Comparison of ENCODE assay signal across 9 mouse cellular contexts in genomic region chr17:28876821-28877220, GRCm38 (mm10). TPM values are rescaled to one million over a fixed set of nuclear protein-coding genes. Genes with fewer than 3 reads are reported as not detected.
DNase-seq lines count a peak whose midpoint lies in the region; ATAC-seq and TF ChIP-seq lines count a peak whose summit lies in the region.
"Had no signal": no experiment of that assay in that cellular context is flagged by ENCODE, and none has a peak within 500 bp of the region (broad histone marks: within the 10 kb centered on the region; RNA-seq: fewer than 3 reads in every experiment).

No protein-coding gene starts in this region.

- H3K36me3 ChIP-seq in forebrain, embryonic 10.5 days (replicated peaks) = no peaks in the 10 kb centered on the region
- no peaks in the 10 kb centered on the region for H3K36me3 ChIP-seq in forebrain, embryonic 16.5 days (ENCODE audit: control insufficient read depth, insufficient read depth)
- H3K36me3 ChIP-seq in midbrain, embryonic 11.5 days (ENCODE audit: control insufficient read depth, insufficient read depth, low read length) = no peaks in the 10 kb centered on the region
- H3K36me3 ChIP-seq in midbrain, embryonic 16.5 days (ENCODE audit: control insufficient read depth, insufficient read depth, low read length) = no peaks in the 10 kb centered on the region
- no peaks in the 10 kb centered on the region for H3K36me3 ChIP-seq in heart, embryonic 15.5 days
- no peaks in the 10 kb centered on the region for H3K36me3 ChIP-seq in liver, embryonic 12.5 days
- no peaks in the 10 kb centered on the region for H3K36me3 ChIP-seq in testis, adult 2 months (ENCODE audit: control insufficient read depth, insufficient read depth, low read length)

- H3K4me2 ChIP-seq in forebrain, embryonic 16.5 days (ENCODE audit: low read length) = no peak overlapping the region
- H3K4me2 ChIP-seq in midbrain, embryonic 11.5 days = peak overlapping the region; percentile 27
- no peak overlapping the region for H3K4me2 ChIP-seq in midbrain, embryonic 16.5 days (ENCODE audit: low read length)
- peak overlapping the region; percentile 16; the same call in 1 of the 2 replicates for H3K4me2 ChIP-seq in heart, embryonic 15.5 days
- peak overlapping the region; percentile 31 for H3K4me2 ChIP-seq in liver, embryonic 12.5 days

- TF ChIP-seq CTCF in testis, adult 2 months (IDR thresholded peaks at IDR 0.05; ENCODE audit: control insufficient read depth, insufficient read depth, insufficient replicate concordance, low read depth, low read length) = peak; percentile 51; the same call in 1 of the 2 replicates

- 0 out of 2 replicates have a peak overlapping the region, but pooled peaks have one; percentile 20 for H3K27ac ChIP-seq in forebrain, embryonic 10.5 days
- no peak overlapping the region for H3K27ac ChIP-seq in forebrain, embryonic 16.5 days (ENCODE audit: low read length)
- no peak overlapping the region for H3K27ac ChIP-seq in midbrain, embryonic 11.5 days (ENCODE audit: low read depth, low read length)
- H3K27ac ChIP-seq in midbrain, embryonic 16.5 days (ENCODE audit: low read length) = no peak overlapping the region
- no peak overlapping the region for H3K27ac ChIP-seq in heart, embryonic 15.5 days
- no peak overlapping the region for H3K27ac ChIP-seq in liver, embryonic 12.5 days
- no peak overlapping the region for H3K27ac ChIP-seq in testis, adult 2 months (ENCODE audit: control insufficient read depth, insufficient read depth, low read depth, low read length)

- peak overlapping the region; percentile 30 for H3K4me3 ChIP-seq in forebrain, embryonic 10.5 days
- H3K4me3 ChIP-seq in forebrain, embryonic 16.5 days (replicated peaks; ENCODE audit: low read length) = no peak overlapping the region
- H3K4me3 ChIP-seq in midbrain, embryonic 11.5 days (ENCODE audit: low read depth, low read length) = no peak overlapping the region
- H3K4me3 ChIP-seq in midbrain, embryonic 16.5 days (ENCODE audit: low read depth, low read length) = no peak overlapping the region
- H3K4me3 ChIP-seq in heart, embryonic 15.5 days = no peak overlapping the region
- H3K4me3 ChIP-seq in liver, embryonic 12.5 days = no peak overlapping the region
- H3K4me3 ChIP-seq in testis, adult 2 months (ENCODE audit: control insufficient read depth, low read depth, low read length) = peak overlapping the region; percentile 40; the same call in 1 of the 2 replicates

- WGBS in forebrain, embryonic 10.5 days = 16% methylated on average over 19 of the region's 19 CpGs
- 14% methylated on average over 19 of the region's 19 CpGs for WGBS in forebrain, embryonic 16.5 days
- WGBS in midbrain, embryonic 11.5 days = 16% methylated on average over 19 of the region's 19 CpGs
- WGBS in midbrain, embryonic 16.5 days = 15% methylated on average over 19 of the region's 19 CpGs
- WGBS in heart, embryonic 15.5 days = 19% methylated on average over 19 of the region's 19 CpGs
- 16% methylated on average over 19 of the region's 19 CpGs for WGBS in liver, embryonic 12.5 days (ENCODE audit: insufficient replicate concordance)

- DNase-seq in forebrain, embryonic 10.5 days (ENCODE audit: extremely low spot score, low spot score) = peak; percentile 39
- DNase-seq in midbrain, embryonic 11.5 days (ENCODE audit: low spot score, missing footprints) = peak; percentile 90
- DNase-seq in spleen, postnatal 36 days (ENCODE audit: low spot score in 2 of 2) = no peak

- no peak for ATAC-seq in forebrain, embryonic 16.5 days
- ATAC-seq in midbrain, embryonic 11.5 days (ENCODE audit: low FRiP score) = no peak
- ATAC-seq in midbrain, embryonic 16.5 days = no peak
- no peak for ATAC-seq in heart, embryonic 15.5 days (replicated peaks; ENCODE audit: insufficient number of reproducible peaks, insufficient read depth, low FRiP score, low read depth)
- no peak for ATAC-seq in liver, embryonic 12.5 days

- peaks cover 21% of the 10 kb centered on the region for H3K4me1 ChIP-seq in forebrain, embryonic 10.5 days
- peaks cover 14% of the 10 kb centered on the region for H3K4me1 ChIP-seq in forebrain, embryonic 16.5 days (replicated peaks; ENCODE audit: control insufficient read depth, insufficient read depth, low read length)
- H3K4me1 ChIP-seq in midbrain, embryonic 11.5 days (ENCODE audit: control insufficient read depth, insufficient read depth, low read length) = no peaks in the 10 kb centered on the region
- peaks cover 4% of the 10 kb centered on the region; the same call in 1 of the 2 replicates for H3K4me1 ChIP-seq in midbrain, embryonic 16.5 days (ENCODE audit: control insufficient read depth, insufficient read depth, low read length)
- peaks cover 21% of the 10 kb centered on the region for H3K4me1 ChIP-seq in heart, embryonic 15.5 days (replicated peaks)
- H3K4me1 ChIP-seq in liver, embryonic 12.5 days = peaks cover 21% of the 10 kb centered on the region
- peaks cover 14% of the 10 kb centered on the region for H3K4me1 ChIP-seq in testis, adult 2 months (ENCODE audit: control insufficient read depth, insufficient read depth, low read length)

- H3K9ac ChIP-seq in forebrain, embryonic 16.5 days (replicated peaks; ENCODE audit: low read depth, low read length) = no peak overlapping the region
- H3K9ac ChIP-seq in midbrain, embryonic 11.5 days (ENCODE audit: low read length) = peak overlapping the region; percentile 5; the same call in 1 of the 2 replicates
- no peak overlapping the region for H3K9ac ChIP-seq in midbrain, embryonic 16.5 days (ENCODE audit: low read depth, low read length)
- H3K9ac ChIP-seq in heart, embryonic 15.5 days = 0 out of 2 replicates have a peak overlapping the region, but pooled peaks have one; percentile 19
- no peak overlapping the region for H3K9ac ChIP-seq in liver, embryonic 12.5 days

- TF ChIP-seq POLR2A in testis, adult 2 months (IDR thresholded peaks at IDR 0.05; ENCODE audit: control insufficient read depth, low read depth, low read length) = no peak

- H3K9me3 ChIP-seq in forebrain, embryonic 10.5 days = no peaks in the 10 kb centered on the region
- H3K9me3 ChIP-seq in forebrain, embryonic 16.5 days (ENCODE audit: control insufficient read depth, low read length) = no peaks in the 10 kb centered on the region
- no peaks in the 10 kb centered on the region for H3K9me3 ChIP-seq in midbrain, embryonic 11.5 days (ENCODE audit: control insufficient read depth, low read length)
- no peaks in the 10 kb centered on the region for H3K9me3 ChIP-seq in midbrain, embryonic 16.5 days (replicated peaks; ENCODE audit: control insufficient read depth, low read length, poor library complexity, severe bottlenecking)
- H3K9me3 ChIP-seq in heart, embryonic 15.5 days (replicated peaks) = no peaks in the 10 kb centered on the region
- H3K9me3 ChIP-seq in liver, embryonic 12.5 days (replicated peaks) = no peaks in the 10 kb centered on the region

- H3K27me3 ChIP-seq in forebrain, embryonic 10.5 days (ENCODE audit: poor library complexity, severe bottlenecking) = peaks cover 43% of the 10 kb centered on the region
- no peaks in the 10 kb centered on the region for H3K27me3 ChIP-seq in forebrain, embryonic 16.5 days (replicated peaks; ENCODE audit: control insufficient read depth, insufficient read depth, low read length)
- peaks cover 4% of the 10 kb centered on the region; the same call in 1 of the 2 replicates for H3K27me3 ChIP-seq in midbrain, embryonic 11.5 days (ENCODE audit: control insufficient read depth, insufficient read depth, low read length)
- no peaks in the 10 kb centered on the region for H3K27me3 ChIP-seq in midbrain, embryonic 16.5 days (ENCODE audit: control insufficient read depth, insufficient read depth, low read depth, low read length)
- H3K27me3 ChIP-seq in heart, embryonic 15.5 days = peaks cover 18% of the 10 kb centered on the region
- H3K27me3 ChIP-seq in liver, embryonic 12.5 days (replicated peaks) = peaks cover 74% of the 10 kb centered on the region
- H3K27me3 ChIP-seq in testis, adult 2 months (ENCODE audit: control insufficient read depth, insufficient read depth, low read length) = no peaks in the 10 kb centered on the region

RNA-seq across cellular contexts. Expression of gene Pnpla1, which starts 18.6 kb away (rescaled TPM):
- not detected in 2 replicates for polyA plus RNA-seq in forebrain, embryonic 10.5 days (2016; fragmentation: Nextera tagmentation; extraction: Ambion mirVana)
- polyA plus RNA-seq in forebrain, embryonic 16.5 days (2015; fragmentation: Nextera tagmentation; extraction: Ambion mirVana) = not detected in 2 replicates
- not detected in 2 replicates for polyA plus RNA-seq in midbrain, embryonic 11.5 days (2014; fragmentation: Nextera tagmentation; extraction: Ambion mirVana)
- polyA plus RNA-seq in midbrain, embryonic 16.5 days (2015; fragmentation: Nextera tagmentation; extraction: Ambion mirVana) = 0.06 TPM in 1 of 2 replicates, not detected in the other
- not detected in 2 replicates for polyA plus RNA-seq in heart, embryonic 15.5 days (2015; fragmentation: Nextera tagmentation; extraction: Ambion mirVana)
- polyA plus RNA-seq in liver, embryonic 12.5 days (2016; fragmentation: Nextera tagmentation; extraction: Ambion mirVana) = not detected in 2 replicates
- 0.76 and 0.79 TPM in 2 replicates for polyA plus RNA-seq in testis, adult 2 months (2012; rRNA removed)
- polyA plus RNA-seq: C2C12 had no signal

RNA-seq across cellular contexts. Expression of gene 4930539E08Rik, which starts 38.3 kb away (rescaled TPM):
- polyA plus RNA-seq in forebrain, embryonic 10.5 days (2016; fragmentation: Nextera tagmentation; extraction: Ambion mirVana) = 0.02 and 0.11 TPM in 2 replicates
- polyA plus RNA-seq in forebrain, embryonic 16.5 days (2015; fragmentation: Nextera tagmentation; extraction: Ambion mirVana) = 0.53 and 1.8 TPM in 2 replicates
- polyA plus RNA-seq in midbrain, embryonic 11.5 days (2014; fragmentation: Nextera tagmentation; extraction: Ambion mirVana) = 0.10 TPM in 1 of 2 replicates, not detected in the other
- polyA plus RNA-seq in midbrain, embryonic 16.5 days (2015; fragmentation: Nextera tagmentation; extraction: Ambion mirVana) = 3.0 and 4.0 TPM in 2 replicates
- 0.04 and 0.30 TPM in 2 replicates for polyA plus RNA-seq in heart, embryonic 15.5 days (2015; fragmentation: Nextera tagmentation; extraction: Ambion mirVana)
- 0.17 and 0.25 TPM in 2 replicates for polyA plus RNA-seq in liver, embryonic 12.5 days (2016; fragmentation: Nextera tagmentation; extraction: Ambion mirVana)
- 4.7 and 4.9 TPM in 2 replicates for polyA plus RNA-seq in testis, adult 2 months (2012; rRNA removed)

Comparison
In these comparisons a context has a peak if more than half of its experiments do, and no peak if none do; other contexts are left out.
1. H3K4me3 ChIP-seq: peak in forebrain, embryonic 10.5 days (single experiment) and testis, adult 2 months (single experiment); none in forebrain, embryonic 16.5 days (single experiment), midbrain, embryonic 11.5 days (single experiment), midbrain, embryonic 16.5 days (single experiment), heart, embryonic 15.5 days (single experiment) and liver, embryonic 12.5 days (single experiment).
2. H3K4me2 ChIP-seq: peak in midbrain, embryonic 11.5 days (single experiment), heart, embryonic 15.5 days (single experiment) and liver, embryonic 12.5 days (single experiment); none in forebrain, embryonic 16.5 days (single experiment) and midbrain, embryonic 16.5 days (single experiment).
3. H3K9ac ChIP-seq: peak in midbrain, embryonic 11.5 days (single experiment) and heart, embryonic 15.5 days (single experiment); none in forebrain, embryonic 16.5 days (single experiment), midbrain, embryonic 16.5 days (single experiment) and liver, embryonic 12.5 days (single experiment).
4. DNase-seq: peak in forebrain, embryonic 10.5 days (single experiment) and midbrain, embryonic 11.5 days (single experiment); none in spleen, postnatal 36 days (0 of 2).